Mouse (Mus musculus) mouse embryonic stem cell (cell line): Measurements from ENCODE around the gene Cactin.

Experiments
- in situ Hi-C, 2 experiments: fragments of 300-500 bp; cut with MboI; formaldehyde crosslinking; loops; 1 replicate in 1 of 2; 3 replicates in 1 of 2; pipeline ENCODE4 v1.14.3; 2019 to 2020; ENCODE audit warnings: low sequenced_read_pairs in 2 of 2, low pct_unique_long_range_greater_than_20kb in 1 of 2, mixed read lengths in 1 of 2; ENCODE audit not compliant: unreplicated experiment in 1 of 2

The Cactin gene

GRCm38 (mm10) chr10:81293334-81294030, 27.4 kb upstream of the Cactin start:
- in situ Hi-C loops, result no loop called here

GRCm38 (mm10) chr10:81294442-81294841, 26.5 kb upstream of the Cactin start:
- in situ Hi-C loops, result no loop called here

- in situ Hi-C loops, result no loop called here
Measured at GRCm38 (mm10) chr10:81295185-81295584, 25.7 kb upstream of the Cactin start.

GRCm38 (mm10) chr10:81297246-81297645, 23.7 kb upstream of the Cactin start:
- in situ Hi-C loops, result no loop called here

- in situ Hi-C loops, result no loop called here
Measured at GRCm38 (mm10) chr10:81297845-81298244, 23.1 kb upstream of the Cactin start.

GRCm38 (mm10) chr10:81298369-81299100, 22.4 kb upstream of the Cactin start:
- in situ Hi-C loops, result no loop called here

- in situ Hi-C loops, result no loop called here
Measured at GRCm38 (mm10) chr10:81299585-81300351, 21.1 kb upstream of the Cactin start.

GRCm38 (mm10) chr10:81300352-81300907, 20.5 kb upstream of the Cactin start:
- in situ Hi-C loops, result no loop called here

- in situ Hi-C loops, result no loop called here
Measured at GRCm38 (mm10) chr10:81301321-81301720, 19.6 kb upstream of the Cactin start.

GRCm38 (mm10) chr10:81302288-81302687, 18.6 kb upstream of the Cactin start:
- in situ Hi-C loops, result no loop called here

GRCm38 (mm10) chr10:81302781-81303218, 18.1 kb upstream of the Cactin start:
- in situ Hi-C loops, result no loop called here

GRCm38 (mm10) chr10:81303258-81303657, 17.6 kb upstream of the Cactin start:
- in situ Hi-C loops, result no loop called here

- in situ Hi-C loops, result no loop called here
Measured at GRCm38 (mm10) chr10:81303761-81304160, 17.1 kb upstream of the Cactin start.

GRCm38 (mm10) chr10:81304597-81305238, 16.2 kb upstream of the Cactin start:
- in situ Hi-C loops, result no loop called here

GRCm38 (mm10) chr10:81305663-81306062, 15.2 kb upstream of the Cactin start:
- in situ Hi-C loops, result no loop called here

GRCm38 (mm10) chr10:81306173-81306668, 14.7 kb upstream of the Cactin start:
- in situ Hi-C loops, result no loop called here

- in situ Hi-C loops, result no loop called here
Measured at GRCm38 (mm10) chr10:81306837-81307682, 13.8 kb upstream of the Cactin start.

- in situ Hi-C loops, result no loop called here
Measured at GRCm38 (mm10) chr10:81309571-81309970, 11.3 kb upstream of the Cactin start.
